ENCODE assay signal across 8 mouse cellular contexts in genomic region chr16:18396201-18396600, GRCm38 (mm10). TPM values are rescaled to one million over a fixed set of nuclear protein-coding genes. Genes with fewer than 3 reads are reported as not detected.
A peak's percentile ranks its signal among the peaks of the same experiment; 100 is the strongest.
DNase-seq lines count a peak whose midpoint lies in the region; ATAC-seq and TF ChIP-seq lines count a peak whose summit lies in the region.

No protein-coding gene starts in this region.

- no peaks in the 10 kb centered on the region for H3K9me3 ChIP-seq in neural tube, embryonic 15.5 days (replicated peaks)

- H3K27me3 ChIP-seq in neural tube, embryonic 15.5 days (replicated peaks) = no peaks in the 10 kb centered on the region

- DNase-seq in left cerebral cortex, adult 2 months (ENCODE audit: extremely low spot score in 1 of 2, low spot score in 2 of 2) = no peak
- no peak for DNase-seq in left cerebral cortex, adult 9 months (ENCODE audit: low spot score in 2 of 2)
- peak; percentile 92 for DNase-seq in cerebellum, adult 9-11 months
- DNase-seq in gastrocnemius, postnatal 36 days = peak; percentile 61 to 70
- peak; percentile 74 to 87 for DNase-seq in kidney, postnatal 25 days
- no peak for DNase-seq in thymus, postnatal 4 days

- no peak overlapping the region for H3K9ac ChIP-seq in neural tube, embryonic 15.5 days (replicated peaks)

- peaks cover 62% of the 10 kb centered on the region for H3K4me1 ChIP-seq in neural tube, embryonic 15.5 days

- 0 out of 2 replicates have a peak overlapping the region, but pooled peaks have one; percentile 24 for H3K4me2 ChIP-seq in neural tube, embryonic 15.5 days

- 70% methylated on average over 2 of the region's 2 CpGs for WGBS in neural tube, embryonic 15.5 days

- H3K27ac ChIP-seq in left cerebral cortex, adult 2 months = 0 out of 2 replicates have a peak overlapping the region, but pooled peaks have one; percentile 19
- H3K27ac ChIP-seq in neural tube, embryonic 15.5 days (replicated peaks) = peak overlapping the region; percentile 75

- intact Hi-C loops in left cerebral cortex, adult 2 months (cut with DNase I) = no loop called here
- intact Hi-C loops in gastrocnemius, postnatal 36 days (cut with DNase I) = no loop called here

- no peak for ATAC-seq in neural tube, embryonic 15.5 days (ENCODE audit: low FRiP score)
- no peak for ATAC-seq in activated CD4-positive, CD25-positive, alpha-beta regulatory T cell, adult 4 months

- no peak for TF ChIP-seq CTCF in left cerebral cortex, adult 2 months (IDR thresholded peaks at IDR 0.05)

- H3K4me3 ChIP-seq in left cerebral cortex, adult 2 months = no peak overlapping the region
- H3K4me3 ChIP-seq in neural tube, embryonic 15.5 days (replicated peaks) = no peak overlapping the region

- peaks cover 43% of the 10 kb centered on the region for H3K36me3 ChIP-seq in neural tube, embryonic 15.5 days

RNA-seq across cellular contexts. Expression of gene Txnrd2, which starts 30.0 kb away (rescaled TPM):
- total RNA-seq in left cerebral cortex, adult 2 months (2021) = 10 to 100 TPM; 18.2 to 22.5 TPM
- 10 to 100 TPM; 16.4 to 17.6 TPM for total RNA-seq in gastrocnemius, postnatal 36 days (2021)
- 28.3 and 30.9 TPM in 2 replicates for polyA plus RNA-seq in neural tube, embryonic 15.5 days (2015; fragmentation: Nextera tagmentation; extraction: Ambion mirVana)
- polyA plus RNA-seq in activated CD4-positive, CD25-positive, alpha-beta regulatory T cell, adult 4 months (2017; shearing (Covaris generic)) = 10 to 100 TPM; 16.2 to 21.6 TPM

RNA-seq across cellular contexts. Expression of gene Comt, which starts 30.5 kb away (rescaled TPM):
- 10 to 100 TPM; 87.2 to 87.6 TPM for total RNA-seq in left cerebral cortex, adult 2 months (2021)
- total RNA-seq in gastrocnemius, postnatal 36 days (2021) = 10 to 100 TPM; 35.4 to 38.4 TPM
- polyA plus RNA-seq in neural tube, embryonic 15.5 days (2015; fragmentation: Nextera tagmentation; extraction: Ambion mirVana) = 117 and 128 TPM in 2 replicates
- 10 to 100 TPM; 45.6 to 60.6 TPM for polyA plus RNA-seq in activated CD4-positive, CD25-positive, alpha-beta regulatory T cell, adult 4 months (2017; shearing (Covaris generic))

RNA-seq across cellular contexts. Expression of gene Arvcf, which starts 48.2 kb away (rescaled TPM):
- total RNA-seq in left cerebral cortex, adult 2 months (2021) = 10 to 100 TPM; 39.1 to 50.4 TPM
- total RNA-seq in gastrocnemius, postnatal 36 days (2021) = 10 to 100 TPM; 10.2 to 14.3 TPM
- 71.2 and 72.5 TPM in 2 replicates for polyA plus RNA-seq in neural tube, embryonic 15.5 days (2015; fragmentation: Nextera tagmentation; extraction: Ambion mirVana)
- under 1 TPM; 0.51 to 0.93 TPM for polyA plus RNA-seq in activated CD4-positive, CD25-positive, alpha-beta regulatory T cell, adult 4 months (2017; shearing (Covaris generic))

RNA-seq across cellular contexts. Expression of gene Tango2, which starts 48.3 kb away (rescaled TPM):
- 100 to 1,000 TPM; 154 to 158 TPM for total RNA-seq in left cerebral cortex, adult 2 months (2021)
- total RNA-seq in gastrocnemius, postnatal 36 days (2021) = 10 to 100 TPM; 40.3 to 51.5 TPM
- 98.7 and 115 TPM in 2 replicates for polyA plus RNA-seq in neural tube, embryonic 15.5 days (2015; fragmentation: Nextera tagmentation; extraction: Ambion mirVana)
- polyA plus RNA-seq in activated CD4-positive, CD25-positive, alpha-beta regulatory T cell, adult 4 months (2017; shearing (Covaris generic)) = 10 to 100 TPM; 55.4 to 58.0 TPM

Comparison
In these comparisons a context has a peak if more than half of its experiments do, and no peak if none do; other contexts are left out.
1. DNase-seq: peak in cerebellum, adult 9-11 months (single experiment), gastrocnemius, postnatal 36 days (2 of 2) and kidney, postnatal 25 days (2 of 2); none in left cerebral cortex, adult 2 months (0 of 2), left cerebral cortex, adult 9 months (0 of 2) and thymus, postnatal 4 days (single experiment).